Mouse (Mus musculus) right cerebral cortex, adult 18-20 months (tissue): Measurements from ENCODE around the gene Tmem186.

Source experiments
- DNase-seq: peaks from one replicate; pipeline ENCODE4 v3.0.0; 2022; ENCODE audit warnings: mixed read lengths

Gene Tmem186

DNA sequence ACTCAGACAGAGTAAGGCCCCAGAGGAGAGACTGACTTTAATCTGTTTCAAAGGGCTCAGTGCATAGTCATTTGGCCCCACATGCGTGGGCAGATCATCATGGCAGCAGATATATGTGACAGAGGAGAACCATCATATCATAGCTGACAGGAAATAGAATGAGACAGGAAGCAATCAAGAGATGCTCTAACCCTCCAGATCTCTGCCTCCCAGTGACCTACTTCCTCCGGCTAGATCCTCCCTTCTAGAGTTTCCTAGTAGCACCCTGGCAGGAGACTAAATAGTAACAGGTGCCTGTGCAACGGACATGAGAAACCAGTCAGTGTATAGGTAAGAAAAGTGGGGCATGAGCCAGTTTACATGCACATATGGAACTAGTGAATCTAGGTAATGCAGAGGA lies 27.1 kb downstream of the Tmem186 start:
- DNase-seq, result no peak

DNA sequence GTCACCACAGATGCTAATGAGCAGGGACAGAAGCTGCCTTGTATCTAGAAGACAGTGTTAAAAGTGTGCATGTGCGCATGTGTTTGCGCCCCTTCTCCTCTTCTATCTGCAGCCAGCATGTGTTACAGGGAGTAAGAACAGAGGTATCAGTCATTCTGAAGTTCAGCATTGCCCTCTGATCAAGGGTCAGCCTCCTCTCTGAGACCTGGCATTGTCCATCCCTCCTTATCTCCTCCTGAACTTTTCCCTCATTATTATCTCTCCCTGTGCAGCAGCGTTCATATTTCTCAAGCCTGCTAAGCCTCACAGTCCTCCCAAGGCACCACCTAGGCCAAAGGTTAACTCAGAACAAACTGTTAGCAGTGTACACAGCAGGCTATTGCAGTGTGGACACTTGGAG lies 33.7 kb downstream of the Tmem186 start:
- no peak for DNase-seq

DNA sequence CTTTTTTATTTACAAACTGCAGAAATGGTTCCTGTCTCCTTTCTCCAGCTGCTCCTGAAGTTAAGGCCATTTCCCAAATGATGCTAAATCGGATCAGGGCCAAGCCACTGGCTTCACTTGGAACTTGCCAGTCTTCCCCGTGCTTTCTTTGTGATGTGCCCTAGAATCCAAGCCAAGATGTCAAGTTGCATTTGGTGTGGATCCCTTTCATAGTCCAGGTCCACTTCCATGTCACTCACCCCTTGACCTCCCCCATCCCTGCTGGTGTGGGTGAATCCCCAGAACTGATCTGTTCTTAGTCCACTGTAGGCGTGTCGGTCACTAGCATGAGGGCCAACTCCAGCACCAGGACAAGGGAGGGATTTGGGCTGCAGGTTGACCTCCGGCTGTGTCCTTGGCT lies 40.0 kb downstream of the Tmem186 start:
- no peak for DNase-seq

DNA sequence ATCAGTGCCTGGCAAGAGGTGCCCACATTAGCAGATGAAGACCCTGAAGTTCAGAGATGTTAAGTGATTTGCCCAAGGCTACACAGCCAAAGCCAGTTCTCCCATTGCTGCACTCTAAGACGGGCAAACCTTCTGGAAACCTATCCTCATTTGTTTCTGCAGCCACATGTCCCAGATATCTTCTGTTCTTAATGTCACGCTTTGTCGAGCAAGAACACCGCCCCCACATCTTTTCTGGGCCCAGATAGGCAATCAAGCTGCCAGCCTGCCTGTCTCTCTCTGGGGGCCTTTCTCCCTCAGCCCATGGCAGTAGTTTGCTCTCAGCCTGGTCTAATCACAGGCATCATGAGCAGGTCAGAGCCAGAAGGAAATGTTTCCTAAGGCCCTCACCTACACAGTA lies 41.2 kb downstream of the Tmem186 start:
- peak; percentile 51 for DNase-seq

DNA sequence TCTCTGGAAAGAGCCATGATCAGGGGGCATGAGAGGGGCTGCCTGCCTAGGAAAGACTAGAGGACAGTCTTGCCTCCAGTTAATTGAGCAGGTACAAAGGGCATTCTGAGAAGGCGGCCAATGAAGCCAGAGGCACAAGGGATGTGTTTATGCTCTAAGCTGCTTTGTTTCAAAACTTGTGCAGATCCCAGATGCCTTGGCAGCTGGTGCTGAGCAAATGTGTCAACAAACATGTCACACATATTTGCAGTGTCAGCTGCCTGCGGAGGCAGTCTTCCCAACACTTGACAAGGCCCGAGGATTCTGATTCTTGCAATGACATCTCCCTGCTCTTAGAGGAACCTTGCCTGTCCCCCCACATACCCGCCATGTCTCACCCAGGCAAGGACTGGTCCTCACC lies 42.1 kb downstream of the Tmem186 start:
- peak; percentile 75 for DNase-seq

DNA sequence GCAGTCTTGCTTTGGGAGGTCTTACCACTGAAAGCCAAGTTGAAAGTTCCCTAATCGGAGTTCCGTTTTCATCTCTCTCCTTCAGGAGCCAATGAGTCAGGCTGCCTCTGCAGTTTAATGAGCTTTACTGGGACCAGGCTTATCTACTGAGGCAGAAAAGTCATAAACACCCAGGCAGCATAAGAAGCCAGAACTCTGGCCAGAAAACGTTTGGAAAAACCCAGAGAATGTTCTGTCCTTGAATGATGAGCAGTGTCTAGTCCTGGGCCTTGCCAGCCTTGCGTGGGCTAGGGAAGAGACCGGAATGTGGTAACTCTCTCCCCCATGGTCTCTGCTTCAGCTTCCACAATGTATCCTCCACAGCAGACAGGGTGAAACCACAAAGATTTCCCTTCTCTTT lies 52.5 kb downstream of the Tmem186 start:
- no peak for DNase-seq

DNA sequence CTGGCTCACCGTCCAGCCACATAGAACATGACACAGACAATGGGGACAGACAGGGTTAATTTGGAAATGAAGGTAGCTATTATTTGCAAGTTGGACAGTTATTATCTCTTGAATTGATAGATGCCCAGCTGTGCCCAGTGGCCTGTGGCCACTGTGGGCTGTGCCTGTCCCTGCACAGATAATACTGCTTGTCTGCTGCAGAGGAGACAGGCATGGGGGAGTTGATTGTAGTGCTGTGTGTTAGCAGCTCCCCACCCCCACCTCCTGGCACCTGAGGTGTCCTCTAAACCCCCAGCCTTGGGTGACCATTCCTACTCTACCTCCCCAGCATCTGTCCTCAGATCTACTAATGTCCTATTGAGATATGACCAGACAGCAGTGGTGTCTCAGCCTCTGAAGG lies 53.3 kb downstream of the Tmem186 start:
- DNase-seq, result no peak
